Mouse (Mus musculus): ENCODE measurements at regions not wholly inside any gene's neighbourhood (a gene's known extent, or its start where the extent isn't known, plus 50 kb on each side); places are given as distances from the start of the nearest gene placed in this dataset.

DNA sequence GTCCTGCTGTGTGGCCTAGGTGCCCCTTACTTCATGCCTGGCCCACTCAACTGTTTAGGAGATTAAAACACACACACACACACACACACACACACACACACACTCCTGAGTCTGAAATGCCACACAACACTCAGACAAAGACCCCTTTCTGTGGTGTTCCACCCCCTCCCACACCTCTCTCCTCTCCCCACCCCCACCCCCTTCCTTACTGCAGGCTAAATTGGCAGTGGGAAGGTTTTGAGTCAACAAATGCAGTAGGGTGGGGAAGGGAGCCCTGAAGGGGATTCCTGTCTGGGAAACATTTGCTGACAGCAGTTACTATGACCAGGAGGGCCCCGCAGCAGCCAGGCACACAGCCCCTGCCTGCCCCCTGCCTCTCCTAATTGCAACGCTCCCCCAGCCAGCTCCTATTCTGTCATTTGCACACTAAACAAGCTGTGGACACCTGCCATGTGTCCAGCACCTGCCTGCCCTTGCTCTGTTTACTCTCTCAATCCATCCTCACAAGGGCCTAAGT lies 69.5 kb downstream of the Ephb3 start:
- no peak for DNase-seq (ENCODE audit: low spot score)
- intact Hi-C loops (cut with DNase I), result no loop called here

DNA sequence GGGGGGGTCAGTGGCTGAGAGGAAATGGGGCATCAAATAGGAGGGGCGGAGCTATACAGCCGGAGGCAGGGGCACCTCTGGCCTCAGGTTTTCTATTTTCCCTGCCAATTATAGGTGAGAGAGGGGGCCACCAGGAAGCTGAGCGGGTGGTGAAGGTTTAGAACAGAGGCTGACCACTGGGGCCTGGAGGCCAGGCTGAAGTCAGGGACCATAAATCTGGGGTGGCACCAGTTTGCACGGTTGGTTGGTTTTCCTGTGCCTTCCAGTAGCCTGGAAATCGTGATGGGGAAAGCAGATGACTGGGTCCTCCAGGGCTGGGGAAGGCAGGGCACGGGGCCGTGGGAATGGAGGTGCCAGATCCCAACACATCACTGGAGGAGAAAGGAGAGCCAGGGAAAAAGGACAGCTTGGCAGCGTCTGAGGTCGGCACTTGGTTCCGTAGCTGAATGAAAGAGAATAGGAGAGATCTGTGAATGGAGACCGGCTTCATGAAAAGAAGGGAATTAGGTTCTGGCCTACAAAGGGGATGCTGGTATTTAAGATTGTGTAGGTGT lies 73.3 kb downstream of the Ephb3 start:
- intact Hi-C loops (cut with DNase I), result no loop called here
- no peak for DNase-seq (ENCODE audit: low spot score)

DNA sequence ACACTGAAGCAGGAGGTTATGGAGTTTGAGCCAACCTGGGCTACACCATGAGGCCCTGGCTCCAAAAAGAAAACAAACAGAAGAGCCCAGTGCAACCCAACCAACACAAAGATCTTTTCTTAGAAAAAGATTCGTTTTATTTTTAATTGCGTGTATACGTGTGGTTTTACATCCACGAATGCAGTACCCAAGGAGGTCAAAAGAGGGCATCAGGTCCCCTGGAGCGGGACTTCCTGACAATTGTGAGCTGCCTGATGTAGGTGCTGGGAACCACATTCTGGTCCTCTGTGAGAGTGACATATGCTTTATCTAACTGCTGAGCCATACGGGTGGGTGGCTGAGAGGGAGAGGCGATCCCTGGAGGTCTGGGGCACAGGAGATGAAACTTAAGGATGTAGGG lies 73.8 kb downstream of the Ephb3 start:
- DNase-seq (ENCODE audit: low spot score), result no peak
- intact Hi-C loops (cut with DNase I), result no loop called here

DNA sequence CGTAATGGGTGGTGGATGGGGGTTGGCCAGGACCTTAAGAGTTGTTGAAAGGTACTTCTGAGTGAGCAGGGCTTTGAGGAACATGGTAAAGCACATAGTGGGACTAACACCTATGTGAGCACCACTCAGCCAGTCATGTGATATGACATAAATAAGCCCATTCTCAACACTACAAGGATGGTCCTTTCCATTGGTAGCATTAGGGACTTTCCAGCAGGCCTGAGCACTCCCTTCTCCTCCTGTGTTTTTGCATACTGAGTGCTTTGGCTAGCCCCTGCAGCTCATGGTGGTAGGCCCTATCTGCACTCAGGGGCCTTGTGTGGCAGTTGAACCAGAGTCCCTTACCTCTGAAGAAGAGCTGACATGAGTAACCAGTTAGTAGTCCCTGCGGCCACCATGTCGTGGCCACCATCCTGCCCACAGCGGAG lies 75.7 kb downstream of the Ephb3 start:
- intact Hi-C loops (cut with DNase I), result no loop called here
- DNase-seq (ENCODE audit: low spot score), result no peak

DNA sequence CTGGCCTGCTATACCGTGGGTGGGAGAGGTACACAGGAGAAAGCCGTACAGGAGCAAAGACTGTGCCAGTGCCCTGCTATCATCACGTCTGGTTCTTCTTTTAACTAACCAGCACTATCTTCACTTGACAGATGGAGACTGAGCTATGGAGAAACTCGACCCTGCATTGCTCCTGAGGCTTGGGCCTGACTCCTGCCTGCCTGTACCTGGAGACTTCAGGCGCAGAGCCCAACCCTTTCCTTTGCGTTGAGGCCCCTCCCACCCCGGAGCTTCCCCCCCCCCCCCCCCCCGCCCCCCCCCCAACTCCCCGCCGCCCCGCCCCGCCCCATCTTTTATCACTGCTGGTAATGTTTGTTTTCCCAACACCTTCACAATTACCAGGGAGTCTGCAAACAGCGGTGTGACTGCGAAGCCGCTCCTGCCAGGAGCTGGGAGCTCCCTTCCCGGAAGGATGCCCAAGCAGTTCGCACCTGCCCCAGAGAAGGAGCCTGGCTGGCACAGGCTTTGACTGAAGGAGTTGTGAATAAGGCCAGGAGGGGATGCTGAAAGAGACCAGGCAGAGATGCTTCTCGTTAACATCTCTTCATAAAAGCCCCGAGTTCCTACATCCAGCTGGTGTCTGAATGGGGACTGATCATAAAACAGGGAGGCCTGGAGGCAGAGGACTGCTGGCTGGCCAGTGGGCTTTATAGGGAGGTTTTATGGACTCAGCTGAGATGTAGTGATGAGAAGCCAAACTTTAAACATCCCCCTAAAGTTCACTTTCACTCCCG lies 77.6 kb downstream of the Ephb3 start:
- intact Hi-C loops (cut with DNase I), result no loop called here

DNA sequence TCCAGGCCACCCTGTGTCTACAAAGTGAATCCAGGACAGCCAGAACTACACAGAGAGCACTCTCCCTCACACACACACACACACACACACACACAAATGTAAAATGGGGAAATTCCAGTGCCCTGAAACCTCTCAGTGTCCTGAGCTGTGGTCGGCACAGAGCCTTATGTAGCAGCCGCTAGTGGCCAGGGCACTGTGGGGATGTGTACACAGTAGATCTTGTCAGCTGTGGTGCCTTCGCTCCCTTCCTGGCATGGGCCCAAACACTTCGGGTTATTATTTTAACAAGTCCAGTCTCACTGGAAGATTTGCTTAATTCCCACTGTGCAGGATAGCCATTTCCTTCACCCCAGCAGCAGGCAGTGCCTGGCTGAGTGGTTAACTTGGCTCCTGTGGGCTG lies 81.5 kb downstream of the Ephb3 start:
- intact Hi-C loops (cut with DNase I), result no loop called here
- no peak for DNase-seq (ENCODE audit: low spot score)

More for the DNA sequence above, 77.6 kb downstream of the Ephb3 start:
- no peak for DNase-seq (ENCODE audit: low spot score)

DNA sequence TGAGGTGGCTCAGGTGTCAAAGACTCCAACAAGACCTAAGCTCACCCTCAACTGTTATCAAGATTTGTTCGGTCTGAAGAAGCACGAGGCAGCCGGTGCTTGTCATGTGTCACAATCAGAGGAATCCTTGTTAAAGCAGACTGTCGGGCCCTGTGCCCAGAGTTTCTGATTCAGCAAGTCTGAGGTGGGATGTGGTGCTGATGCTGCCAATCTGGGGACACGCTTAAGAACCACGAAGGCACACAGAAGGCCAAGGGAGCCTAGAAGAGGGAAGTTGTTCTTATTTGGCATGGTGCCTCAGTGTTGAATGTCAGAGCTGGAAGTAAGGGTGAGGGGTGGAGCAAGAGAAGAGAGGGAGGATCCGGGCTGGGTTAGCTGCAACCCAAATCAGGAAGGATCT lies 85.0 kb downstream of the Ephb3 start:
- intact Hi-C loops (cut with DNase I), result no loop called here
- peak; percentile 41 for DNase-seq (ENCODE audit: low spot score)

DNA sequence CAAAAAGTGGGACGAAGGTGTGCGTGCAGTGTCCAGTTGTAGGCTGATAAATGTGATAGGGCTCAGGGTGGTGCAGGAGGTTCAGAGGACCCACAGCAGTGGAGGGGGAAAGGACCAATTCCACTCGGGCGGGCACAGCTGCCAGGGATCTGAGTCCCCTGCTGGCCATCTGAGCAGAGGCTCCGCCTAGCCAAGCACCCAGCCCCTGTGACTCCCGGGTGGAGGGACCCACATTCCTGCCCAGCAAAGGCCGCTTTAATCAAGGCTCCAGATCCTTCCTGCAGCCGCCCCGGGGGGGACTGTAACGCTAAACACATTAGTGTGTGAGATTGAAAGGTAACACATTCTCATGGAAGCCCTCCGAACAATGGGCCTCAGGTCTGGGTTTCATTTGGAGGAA lies 88.5 kb downstream of the Ephb3 start:
- intact Hi-C loops (cut with DNase I), result loop anchor here (5.0 kb wide), 1 partner anchor 46 kb away; no protein-coding TSS in a partner anchor
- no peak for DNase-seq (ENCODE audit: low spot score)

DNA sequence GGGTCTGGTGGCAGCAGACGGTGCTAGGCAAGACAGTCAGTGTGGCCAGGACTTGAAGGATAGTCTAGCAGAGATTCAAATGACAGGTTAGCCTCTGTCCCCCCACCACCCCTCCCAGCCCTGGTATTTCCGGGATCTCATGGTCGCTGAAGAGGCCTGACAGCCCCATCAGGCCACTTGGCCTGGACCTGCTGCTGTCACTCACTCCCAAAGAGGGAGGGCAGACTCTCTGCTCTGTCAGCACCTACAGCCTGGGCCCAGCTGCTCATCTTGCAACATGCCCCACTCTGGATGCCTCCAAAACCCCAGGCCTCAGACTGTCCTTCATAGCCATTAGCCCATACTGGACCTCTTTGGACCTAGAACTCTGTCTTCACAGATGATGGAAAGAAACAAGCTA lies 89.0 kb downstream of the Ephb3 start:
- intact Hi-C loops (cut with DNase I), result loop anchor here (5.0 kb wide), 1 partner anchor 46 kb away; no protein-coding TSS in a partner anchor
- no peak for DNase-seq (ENCODE audit: low spot score)

DNA sequence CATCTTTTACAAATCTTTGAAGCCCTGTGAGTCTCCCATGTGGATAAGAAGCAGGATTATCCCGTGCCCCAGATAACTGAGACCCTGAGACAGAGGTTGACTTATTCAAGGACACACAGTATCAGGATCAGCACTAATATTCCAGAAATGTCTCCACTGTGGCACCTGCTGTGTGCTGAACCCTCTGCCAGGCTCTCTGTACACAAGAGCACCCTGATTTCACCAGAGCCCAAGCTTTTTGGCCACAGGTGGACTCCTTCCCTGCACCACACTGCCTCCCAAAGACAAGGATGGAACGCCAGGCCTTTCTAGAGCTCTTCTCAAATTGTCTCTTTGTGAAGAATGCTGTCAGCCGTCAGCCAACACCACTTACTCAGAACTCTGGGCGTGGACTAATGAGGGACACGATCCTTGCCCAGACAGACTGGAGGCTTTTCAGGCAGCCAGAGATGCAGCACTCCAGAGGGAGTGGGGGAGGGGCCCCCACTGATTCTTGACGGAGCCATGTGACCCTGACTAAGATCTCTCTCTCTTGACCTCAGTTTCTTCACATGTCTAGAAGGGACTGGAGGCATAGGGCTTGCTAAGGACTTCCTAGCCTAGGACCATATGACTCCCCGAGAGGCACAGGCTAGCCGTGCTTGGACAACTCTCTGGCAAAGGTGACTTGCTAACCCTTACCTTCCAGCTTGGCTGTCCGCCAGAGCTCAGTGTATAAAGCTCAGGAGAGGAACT lies 90.3 kb downstream of the Ephb3 start:
- intact Hi-C loops (cut with DNase I), result loop anchor here (5.0 kb wide), 1 partner anchor 48 kb away; no protein-coding TSS in a partner anchor
- DNase-seq (ENCODE audit: low spot score), result peak; percentile 54

DNA sequence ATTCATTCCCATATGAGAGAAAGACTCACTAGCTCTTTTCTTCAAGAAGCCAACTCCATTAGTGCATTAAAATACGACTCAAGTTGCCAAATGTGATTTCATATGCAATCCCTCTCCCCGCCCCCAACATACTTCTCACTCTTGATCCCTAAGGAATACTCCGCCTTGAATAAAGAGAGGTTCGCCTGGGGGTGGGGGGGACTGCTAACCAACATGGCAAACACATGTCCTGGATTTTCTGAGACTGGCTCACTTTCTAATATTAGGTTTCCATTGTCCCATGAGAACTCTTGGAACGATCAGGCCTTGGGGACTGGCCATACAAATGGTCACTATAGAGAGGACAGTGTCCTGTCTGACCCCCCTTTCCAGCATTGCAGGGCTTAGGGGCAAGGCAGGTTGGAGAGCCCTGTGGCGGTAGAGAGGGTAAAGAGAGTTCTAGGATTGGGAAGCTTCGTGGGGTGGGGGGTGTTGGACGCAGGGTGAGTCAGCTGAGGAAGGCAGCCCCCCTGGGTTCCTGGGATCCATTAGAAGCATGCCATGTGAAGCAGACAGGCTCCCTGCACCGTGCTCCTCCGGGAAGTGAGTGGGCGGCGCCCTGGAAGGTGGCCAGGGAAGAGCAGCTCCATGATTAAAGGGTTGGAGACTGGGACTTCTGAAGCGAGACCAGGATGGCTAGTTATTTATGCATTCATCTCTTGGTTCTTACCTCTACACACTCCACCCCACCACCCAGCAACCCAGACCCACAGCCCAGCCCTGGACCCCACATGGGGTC lies 91.6 kb downstream of the Ephb3 start:
- intact Hi-C loops (cut with DNase I), result no loop called here
- no peak for DNase-seq (ENCODE audit: low spot score)

DNA sequence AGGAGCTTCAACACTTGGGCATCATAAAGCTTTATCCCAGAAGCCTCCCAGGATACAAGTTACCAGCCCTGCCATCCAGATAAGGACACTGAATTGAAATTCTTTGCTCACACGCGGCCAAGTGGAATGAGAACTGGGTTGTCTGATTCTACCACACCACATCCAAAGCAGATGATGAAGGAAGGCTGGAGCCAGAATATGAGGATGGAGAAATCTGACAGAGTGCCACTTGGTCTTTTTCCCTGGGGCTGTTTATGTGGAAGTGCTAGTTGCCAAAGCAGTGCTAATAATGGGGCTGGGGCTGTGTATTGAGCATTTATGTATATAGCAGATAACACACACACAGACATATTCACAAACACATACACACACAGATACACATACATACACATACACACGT lies 92.2 kb downstream of the Ephb3 start:
- intact Hi-C loops (cut with DNase I), result no loop called here
- DNase-seq (ENCODE audit: low spot score), result no peak

DNA sequence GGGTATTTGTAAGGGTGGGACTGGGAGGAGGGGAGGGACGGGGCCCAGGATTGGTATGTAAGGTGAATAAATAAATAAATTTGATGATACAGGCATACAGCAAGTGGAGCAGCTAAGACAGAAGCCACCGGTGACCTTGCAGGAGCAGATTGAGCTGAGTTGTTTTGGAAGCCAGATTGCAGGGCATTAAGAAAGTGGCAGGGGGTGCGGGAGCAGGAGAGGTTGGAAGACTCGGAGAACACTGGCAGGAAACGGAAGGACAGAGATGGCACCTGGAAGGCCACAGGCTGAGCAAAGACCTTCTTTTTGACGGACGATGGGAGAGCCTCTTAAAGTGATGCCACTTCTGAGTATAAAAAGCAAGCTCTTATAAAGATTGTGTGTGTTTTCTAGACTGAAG lies 94.3 kb downstream of the Ephb3 start:
- intact Hi-C loops (cut with DNase I), result no loop called here
- DNase-seq (ENCODE audit: low spot score), result no peak

DNA sequence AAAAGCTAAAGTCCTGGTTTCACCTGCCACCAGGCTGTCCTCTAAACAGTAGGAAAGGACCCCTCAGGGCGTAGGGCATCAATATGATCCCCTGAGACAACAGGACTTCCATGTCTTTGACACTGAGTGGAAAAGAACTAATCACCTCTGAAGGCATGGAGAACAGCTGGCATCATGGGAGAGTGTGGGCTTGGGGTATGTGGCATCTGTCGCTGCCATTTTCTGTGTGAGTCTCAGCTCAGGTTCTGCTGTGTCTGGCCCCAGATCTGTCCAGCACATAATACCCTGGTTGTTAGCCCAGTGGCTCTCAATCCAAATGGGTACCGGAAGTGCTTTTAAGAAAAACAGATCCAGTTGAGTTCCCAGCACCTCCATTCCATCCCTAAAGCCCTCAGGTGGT lies 101.3 kb downstream of the Ephb3 start:
- intact Hi-C loops (cut with DNase I), result no loop called here

DNA sequence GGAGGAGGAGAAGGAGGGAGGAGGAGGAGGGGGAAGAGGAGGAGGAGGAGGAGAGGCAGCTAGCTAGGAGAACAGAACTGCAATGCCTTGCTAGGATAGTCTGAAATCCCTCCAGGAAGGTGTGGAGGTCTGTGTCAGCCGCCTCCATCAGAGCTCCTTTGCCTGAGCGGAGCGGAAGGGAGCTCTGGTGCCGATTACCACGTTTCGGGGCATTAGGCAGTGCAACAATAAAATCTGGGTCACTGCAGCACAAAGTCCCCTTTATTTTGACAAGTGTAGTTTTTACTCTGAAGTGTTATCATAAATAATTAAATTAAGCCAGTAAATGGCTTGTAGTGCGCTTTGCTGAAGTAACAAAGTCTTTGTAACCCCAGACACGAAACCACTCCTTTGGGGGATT lies 104.0 kb downstream of the Ephb3 start:
- intact Hi-C loops (cut with DNase I), result no loop called here
- DNase-seq (ENCODE audit: low spot score), result no peak

More for the DNA sequence above, 101.3 kb downstream of the Ephb3 start:
- DNase-seq (ENCODE audit: low spot score), result no peak

DNA sequence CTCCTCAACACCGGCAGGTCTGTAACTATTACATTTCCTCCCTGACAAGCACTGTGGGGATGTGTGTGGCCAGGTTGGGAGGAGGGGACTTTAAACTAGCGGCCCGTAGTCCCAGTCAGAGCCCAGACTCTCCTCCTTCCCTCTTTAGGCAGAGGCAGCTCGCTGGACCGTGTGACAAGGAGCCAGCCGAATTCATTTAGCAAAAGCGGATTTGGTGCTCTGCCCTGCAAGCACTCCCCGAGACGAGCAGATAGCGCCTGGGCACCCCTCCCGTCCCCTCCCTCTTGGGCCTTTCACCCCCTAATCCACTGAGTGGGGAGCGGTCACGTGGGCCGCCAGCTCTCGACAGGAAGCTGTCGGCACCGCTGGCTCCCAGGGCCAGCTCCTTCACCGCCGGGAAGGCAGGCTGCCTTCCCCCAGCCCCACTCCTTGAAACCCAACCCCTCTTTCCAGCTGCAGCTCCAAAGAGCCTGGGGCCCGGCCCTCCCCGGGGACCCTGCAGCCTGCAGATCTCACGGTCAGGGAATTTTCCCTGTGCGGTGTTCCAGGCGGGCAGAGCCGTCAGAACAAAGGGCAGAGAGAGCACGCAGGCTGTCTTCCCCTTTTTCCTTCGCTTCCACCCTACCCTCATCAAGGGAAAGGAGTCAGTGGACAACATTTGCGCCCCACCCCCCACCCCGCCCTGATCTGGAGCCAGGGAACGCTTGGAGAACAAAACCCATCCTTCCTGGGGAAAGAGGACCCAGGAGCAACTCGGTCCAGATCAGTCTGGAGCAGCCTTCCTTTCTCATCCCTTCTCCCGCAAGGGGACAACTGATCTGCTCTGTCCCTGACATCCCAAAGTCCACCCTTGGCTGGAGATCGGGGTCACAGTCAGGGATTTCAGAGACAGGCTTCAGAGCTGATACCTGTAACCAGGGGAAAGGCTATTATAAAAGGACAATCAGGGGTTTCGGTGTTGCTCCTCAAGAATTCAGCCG lies 106.4 kb downstream of the Ephb3 start:
- intact Hi-C loops (cut with DNase I), result no loop called here
- peak; percentile 73 for DNase-seq (ENCODE audit: low spot score)

DNA sequence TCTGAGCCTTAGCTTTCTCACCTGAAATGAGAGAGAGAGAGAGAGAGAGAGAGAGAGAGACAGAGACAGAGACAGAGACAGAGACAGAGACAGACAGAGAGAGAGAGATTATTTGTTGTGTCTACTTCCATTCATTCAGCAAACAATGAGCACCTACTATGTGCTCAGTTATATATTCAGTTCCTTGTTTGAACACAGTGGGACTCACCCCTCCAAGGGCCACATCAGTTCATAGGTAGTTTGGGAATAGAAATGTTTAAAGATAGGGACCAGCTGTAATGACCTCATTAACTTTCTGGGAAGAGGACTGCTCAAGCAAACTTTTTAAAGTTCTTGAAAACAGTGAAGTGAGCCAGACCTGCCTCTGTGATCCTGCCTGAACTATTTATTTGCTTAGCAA lies 107.2 kb downstream of the Ephb3 start:
- no peak for DNase-seq (ENCODE audit: low spot score)
- intact Hi-C loops (cut with DNase I), result no loop called here

DNA sequence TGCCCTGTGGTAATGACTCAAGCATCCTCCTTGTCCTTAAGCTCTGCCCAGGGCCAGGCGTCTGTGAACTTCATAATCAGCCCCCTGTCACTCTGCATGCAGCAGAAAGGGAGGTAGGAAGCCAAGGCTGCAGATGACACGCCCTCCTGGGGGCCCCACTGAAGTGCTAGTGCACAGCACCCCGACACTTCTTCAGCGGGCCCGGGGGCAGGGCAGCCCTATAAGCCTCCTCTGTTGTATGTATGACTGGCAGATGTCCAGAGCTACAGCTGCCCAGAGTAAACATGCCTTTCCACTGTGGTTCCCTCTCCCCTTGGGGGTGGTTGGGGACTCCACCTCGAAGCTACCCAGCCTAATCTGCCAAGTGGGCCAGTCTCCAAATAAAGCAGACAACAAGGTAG lies 107.2 kb upstream of the Vps8 start:
- intact Hi-C loops (cut with DNase I), result no loop called here
- DNase-seq (ENCODE audit: low spot score), result no peak

DNA sequence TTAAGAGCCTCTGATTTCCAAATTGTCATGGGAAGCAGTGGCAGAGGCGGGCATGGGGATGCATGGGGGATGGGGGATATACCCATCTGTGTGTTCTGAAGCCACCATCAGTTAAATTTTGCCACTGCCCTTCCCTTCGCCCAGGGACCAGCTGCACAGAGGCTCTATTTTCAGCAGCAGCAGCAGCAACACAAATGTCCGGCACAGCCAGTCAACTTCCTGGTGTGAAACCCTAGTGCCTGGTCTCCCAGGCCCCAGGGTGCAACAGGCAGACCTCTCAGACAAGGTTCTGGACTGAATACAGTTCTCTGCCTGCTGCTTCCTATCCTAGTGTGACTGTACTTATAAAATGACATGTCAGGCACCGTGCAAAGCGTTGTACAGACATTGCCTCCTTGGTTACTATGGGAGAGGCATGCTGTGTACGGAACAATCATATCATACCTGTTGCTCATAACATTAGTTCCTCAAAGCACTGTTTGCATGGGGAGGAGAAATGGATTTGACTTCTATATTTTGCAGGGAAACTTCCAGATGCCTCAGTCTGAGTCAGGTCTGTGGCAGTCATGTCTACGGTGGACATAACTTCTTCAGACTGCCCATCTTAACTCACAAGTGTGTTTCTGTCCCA lies 104.8 kb upstream of the Vps8 start:
- DNase-seq (ENCODE audit: low spot score), result no peak

More for the DNA sequence above, 104.8 kb upstream of the Vps8 start:
- intact Hi-C loops (cut with DNase I), result no loop called here
